Mouse (Mus musculus) E14TG2a.4 (cell line): Measurements from ENCODE around the gene Tysnd1.

ENCODE experiments used
- CTCF ChIP-seq: conservative IDR thresholded peaks from 2 replicates; pipeline ENCODE4 v1.5.1; 2014; ENCODE audit warnings: low read length
- NANOG ChIP-seq: IDR thresholded peaks from 2 replicates; pipeline ENCODE4 v1.6.1; 2014; ENCODE audit warnings: borderline replicate concordance, low read length, mixed read lengths
- POU5F1 ChIP-seq: IDR thresholded peaks from 2 replicates; pipeline ENCODE4 v1.6.1; 2014; ENCODE audit warnings: low read length, borderline replicate concordance

DNA sequence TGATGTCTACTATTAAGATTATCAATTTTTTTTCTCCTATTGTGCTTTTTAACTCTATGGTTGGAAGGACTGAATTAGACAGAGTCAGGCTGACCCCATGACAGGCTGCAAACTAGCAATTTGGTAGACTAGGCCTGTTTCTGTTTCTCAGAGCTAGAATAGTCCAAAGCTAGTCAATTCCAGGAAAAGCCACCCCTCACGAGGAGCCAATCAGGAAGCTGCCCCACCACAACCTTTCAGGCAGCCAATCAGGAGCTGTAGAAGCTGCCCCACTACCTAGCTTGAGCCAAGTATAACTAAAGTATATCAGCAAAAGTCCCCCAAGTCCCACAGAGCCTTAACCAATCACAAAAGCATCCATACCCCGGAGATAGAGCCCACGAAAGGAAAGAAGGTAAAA lies 19.4 kb upstream of the Tysnd1 start:
- TF ChIP-seq CTCF, result no peak
- TF ChIP-seq NANOG, result no peak
- no peak for TF ChIP-seq POU5F1
